Mouse (Mus musculus): ENCODE results near the gene Tmem135. TPM values are rescaled to one million over a fixed set of nuclear protein-coding genes. Genes with fewer than 3 reads are reported as not detected.

Gene Tmem135
- total and polyA plus RNA-seq, 2 experiments from 2014 or later = 31.4 to 33.5 TPM

DNA sequence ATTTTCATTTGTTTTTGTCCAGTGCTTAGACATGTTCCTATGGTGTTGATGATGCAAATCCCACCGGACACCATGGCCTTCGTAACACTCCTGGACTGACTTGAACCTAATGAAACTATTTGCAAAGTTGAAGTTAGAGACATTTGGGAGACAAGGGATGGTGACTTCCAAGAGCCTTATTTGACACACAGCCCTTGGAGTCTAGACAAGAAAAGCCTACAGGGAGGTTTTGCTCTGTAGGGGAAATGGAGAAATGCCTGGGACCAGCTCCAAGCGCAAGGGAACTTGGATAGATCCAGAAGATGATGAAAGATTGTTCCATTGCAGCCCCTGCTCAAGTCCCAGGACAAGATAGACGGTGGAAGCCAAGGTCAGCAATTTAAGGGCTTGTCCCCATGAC is 304.3 kb downstream of the Tmem135 start:
- H3K4me3 ChIP-seq (ENCODE audit: low read length) = no peak overlapping the region
- no peak overlapping the region for H3K27ac ChIP-seq
- no peaks in the 10 kb centered on the region for H3K4me1 ChIP-seq (ENCODE audit: insufficient read depth, low read length)
- no peaks in the 10 kb centered on the region for H3K36me3 ChIP-seq (ENCODE audit: insufficient read depth, low read length)
- H3K9ac ChIP-seq (replicated peaks; ENCODE audit: low read length) = no peak overlapping the region
- H3K4me2 ChIP-seq (ENCODE audit: low read depth, low read length) = no peak overlapping the region
- no peak for ATAC-seq
- 96% methylated on average over 4 of the region's 4 CpGs for WGBS
- H3K9me3 ChIP-seq (ENCODE audit: low read length) = no peaks in the 10 kb centered on the region
- no peaks in the 10 kb centered on the region for H3K27me3 ChIP-seq (ENCODE audit: insufficient read depth, low read length)
- DNase-seq (ENCODE audit: low spot score) = no peak
- no peak for TF ChIP-seq CTCF (IDR thresholded peaks at IDR 0.05; ENCODE audit: low read depth)

Small RNA genes lying within 50 kb of the gene (microRNA-seq; reads per million reads assigned to microRNA genes)
- gene Gm22171 = 0 reads per million in 2 experiments
- gene Gm24659 = 0 reads per million in 2 experiments

Other genes starting within 250 kb of the Tmem135 start
- gene Fzd4, start 133 bp upstream of the Tmem135 start, total RNA-seq (2014; rRNA removed) = 4.4 and 4.7 TPM in 2 replicates
- 2.1 TPM in 2 replicates for gene Fzd4, start 133 bp upstream of the Tmem135 start, polyA plus RNA-seq (2015; fragmentation: Nextera tagmentation; extraction: Ambion mirVana)
- gene Prss23, start 123.0 kb upstream of the Tmem135 start, total RNA-seq (2014; rRNA removed) = 29.1 and 32.3 TPM in 2 replicates
- 15.4 and 18.6 TPM in 2 replicates for gene Prss23, start 123.0 kb upstream of the Tmem135 start, polyA plus RNA-seq (2015; fragmentation: Nextera tagmentation; extraction: Ambion mirVana)
- 23.6 and 38.1 TPM in 2 replicates for gene Me3, start 228.2 kb upstream of the Tmem135 start, total RNA-seq (2014; rRNA removed)
- 28.0 and 30.1 TPM in 2 replicates for gene Me3, start 228.2 kb upstream of the Tmem135 start, polyA plus RNA-seq (2015; fragmentation: Nextera tagmentation; extraction: Ambion mirVana)

All from hindbrain, postnatal 0 days (tissue).